Mouse (Mus musculus): ENCODE measurements around the gene Ppp1r2. TPM values are rescaled to one million over a fixed set of nuclear protein-coding genes. Genes with fewer than 3 reads are reported as not detected.

Ppp1r2 gene
- total and polyA plus RNA-seq, 2 experiments from 2014 or later, result 83.5 to 125 TPM

DNA sequence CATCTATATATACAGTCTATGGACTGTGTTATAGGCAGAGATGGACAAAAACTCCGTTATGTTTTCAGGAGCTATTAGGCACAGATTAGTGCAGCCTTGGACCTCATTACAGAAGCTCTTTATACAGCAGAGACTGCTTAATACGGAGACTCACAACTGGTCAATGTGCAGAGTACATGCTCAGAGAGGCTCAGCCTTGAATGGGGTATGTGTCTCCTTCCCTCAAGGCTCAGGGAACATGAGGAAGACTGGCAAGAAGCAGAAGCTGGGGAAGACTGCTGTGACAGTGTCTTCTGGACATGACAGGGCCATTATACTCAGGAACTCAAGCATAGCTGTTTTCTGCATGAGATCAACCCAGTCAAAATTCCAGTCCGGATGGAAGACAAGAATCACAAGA is 19.4 kb downstream of the Ppp1r2 start:
- Histone ChIP-seq H3K36me3 (replicated peaks; ENCODE audit: control insufficient read depth, insufficient read depth, low read length) (peaks cover 66% of the 10 kb centered on the region), H3K4me2 (ENCODE audit: low read depth, low read length) (no peak overlapping the region), H3K27ac (ENCODE audit: low read depth) (no peak overlapping the region), H3K27me3 (ENCODE audit: control insufficient read depth, insufficient read depth, low read length) (no peaks in the 10 kb centered on the region), H3K9me3 (replicated peaks; ENCODE audit: control insufficient read depth, low read length) (no peaks in the 10 kb centered on the region), H3K9ac (replicated peaks; ENCODE audit: low read depth, low read length) (no peak overlapping the region), H3K4me3 (ENCODE audit: low read depth, low read length) (no peak overlapping the region), H3K4me1 (ENCODE audit: control insufficient read depth, insufficient read depth) (no peaks in the 10 kb centered on the region)
- ATAC-seq (ENCODE audit: insufficient read depth, low read depth) (no peak), DNase-seq (ENCODE audit: low spot score) (no peak)
- no peak for TF ChIP-seq EP300 (IDR thresholded peaks at IDR 0.05; ENCODE audit: low read depth)
- no peak for TF ChIP-seq CTCF (IDR thresholded peaks at IDR 0.05; ENCODE audit: low read depth)
- WGBS, result 77% methylated on average over 3 of the region's 3 CpGs

DNA sequence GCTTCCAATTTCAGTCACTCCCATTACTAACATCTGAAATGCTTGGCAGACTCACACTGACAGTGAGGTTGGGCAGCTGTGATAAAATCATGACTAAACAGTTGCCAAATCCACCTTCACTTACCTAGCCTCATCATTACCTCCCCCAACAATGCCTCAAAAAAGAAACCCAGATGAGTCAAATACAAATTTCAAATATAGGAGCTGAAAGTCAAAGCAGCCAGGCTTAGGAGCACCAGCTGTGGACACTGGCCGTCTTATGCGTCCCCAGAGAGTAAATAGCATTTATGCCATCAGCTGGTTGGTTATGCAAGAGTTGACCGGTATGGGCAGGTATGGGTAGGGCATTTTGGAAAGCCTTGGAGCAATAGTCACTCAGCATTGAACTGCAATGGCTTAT is 25.7 kb downstream of the Ppp1r2 start:
- ATAC-seq (ENCODE audit: insufficient read depth, low read depth), result no peak

DNA sequence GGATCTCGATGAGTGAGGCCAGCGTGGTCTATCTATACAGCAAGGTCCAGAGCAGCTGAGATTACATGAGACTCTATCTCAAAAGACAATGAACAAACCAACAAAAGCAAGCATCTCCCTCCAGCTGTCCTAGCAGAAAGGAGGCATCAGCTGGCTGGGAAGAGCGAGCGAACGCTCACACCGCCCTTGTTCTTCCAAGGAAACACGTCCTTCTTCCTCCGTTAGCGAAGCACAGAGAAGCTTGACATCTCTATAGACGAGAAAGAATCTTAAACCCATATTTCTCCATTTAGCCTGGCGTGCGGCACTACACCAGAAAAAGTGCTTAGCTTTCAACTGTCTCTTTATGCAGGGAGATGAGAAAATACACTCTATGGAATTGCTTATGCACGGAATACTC is 26.4 kb downstream of the Ppp1r2 start:
- no peak for DNase-seq (ENCODE audit: low spot score)
- H3K27me3 ChIP-seq (ENCODE audit: control insufficient read depth, insufficient read depth, low read length), result no peaks in the 10 kb centered on the region
- TF ChIP-seq EP300 (IDR thresholded peaks at IDR 0.05; ENCODE audit: low read depth) (no peak), CTCF (IDR thresholded peaks at IDR 0.05; ENCODE audit: low read depth) (no peak)
- no peak overlapping the region for H3K27ac ChIP-seq (ENCODE audit: low read depth)
- H3K9ac ChIP-seq (replicated peaks; ENCODE audit: low read depth, low read length), result no peak overlapping the region
- no peaks in the 10 kb centered on the region for H3K4me1 ChIP-seq (ENCODE audit: control insufficient read depth, insufficient read depth)
- H3K36me3 ChIP-seq (replicated peaks; ENCODE audit: control insufficient read depth, insufficient read depth, low read length), result peaks cover 17% of the 10 kb centered on the region
- no peak overlapping the region for H3K4me3 ChIP-seq (ENCODE audit: low read depth, low read length)
- WGBS, result 87% methylated on average over 13 of the region's 13 CpGs
- ATAC-seq (ENCODE audit: insufficient read depth, low read depth), result no peak
- no peak overlapping the region for H3K4me2 ChIP-seq (ENCODE audit: low read depth, low read length)
- H3K9me3 ChIP-seq (replicated peaks; ENCODE audit: control insufficient read depth, low read length), result no peaks in the 10 kb centered on the region

More for the DNA sequence above, 25.7 kb downstream of the Ppp1r2 start:
- H3K27me3 ChIP-seq (ENCODE audit: control insufficient read depth, insufficient read depth, low read length), result no peaks in the 10 kb centered on the region
- H3K4me3 ChIP-seq (ENCODE audit: low read depth, low read length), result no peak overlapping the region
- DNase-seq (ENCODE audit: low spot score), result no peak
- no peak overlapping the region for H3K4me2 ChIP-seq (ENCODE audit: low read depth, low read length)
- no peaks in the 10 kb centered on the region for H3K9me3 ChIP-seq (replicated peaks; ENCODE audit: control insufficient read depth, low read length)
- TF ChIP-seq CTCF (IDR thresholded peaks at IDR 0.05; ENCODE audit: low read depth), result no peak
- no peak for TF ChIP-seq EP300 (IDR thresholded peaks at IDR 0.05; ENCODE audit: low read depth)
- no peaks in the 10 kb centered on the region for H3K4me1 ChIP-seq (ENCODE audit: control insufficient read depth, insufficient read depth)
- no peak overlapping the region for H3K9ac ChIP-seq (replicated peaks; ENCODE audit: low read depth, low read length)
- 89% methylated on average over 3 of the region's 3 CpGs for WGBS
- peaks cover 17% of the 10 kb centered on the region for H3K36me3 ChIP-seq (replicated peaks; ENCODE audit: control insufficient read depth, insufficient read depth, low read length)
- no peak overlapping the region for H3K27ac ChIP-seq (ENCODE audit: low read depth)

DNA sequence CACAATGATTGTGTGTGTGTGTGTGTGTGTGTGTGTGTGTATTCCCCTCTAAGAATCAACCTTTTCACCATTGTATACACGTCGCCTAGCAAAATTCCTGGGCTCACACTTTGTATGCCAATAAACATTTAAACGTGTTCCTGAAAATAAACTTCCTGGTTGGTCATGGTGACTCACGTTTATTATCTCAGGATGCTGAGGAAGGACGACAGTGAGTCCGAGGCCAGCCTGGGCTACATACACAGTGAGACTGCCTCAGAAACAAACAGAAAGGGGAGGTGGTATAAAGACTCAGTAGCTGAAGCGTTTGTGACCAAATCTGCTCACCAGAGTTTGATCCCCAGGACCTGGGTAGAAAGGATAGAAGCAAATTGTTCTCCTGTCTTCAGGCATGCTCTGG is 27.6 kb downstream of the Ppp1r2 start:
- H3K9ac ChIP-seq (replicated peaks; ENCODE audit: low read depth, low read length), result no peak overlapping the region
- H3K4me1 ChIP-seq (ENCODE audit: control insufficient read depth, insufficient read depth), result no peaks in the 10 kb centered on the region
- 61% methylated on average over 7 of the region's 7 CpGs for WGBS
- H3K27me3 ChIP-seq (ENCODE audit: control insufficient read depth, insufficient read depth, low read length), result no peaks in the 10 kb centered on the region
- no peak for ATAC-seq (ENCODE audit: insufficient read depth, low read depth)
- DNase-seq (ENCODE audit: low spot score), result no peak
- H3K27ac ChIP-seq (ENCODE audit: low read depth), result no peak overlapping the region
- TF ChIP-seq CTCF (IDR thresholded peaks at IDR 0.05; ENCODE audit: low read depth) (no peak), EP300 (IDR thresholded peaks at IDR 0.05; ENCODE audit: low read depth) (no peak)
- no peaks in the 10 kb centered on the region for H3K9me3 ChIP-seq (replicated peaks; ENCODE audit: control insufficient read depth, low read length)
- peaks cover 12% of the 10 kb centered on the region for H3K36me3 ChIP-seq (replicated peaks; ENCODE audit: control insufficient read depth, insufficient read depth, low read length)
- H3K4me2 ChIP-seq (ENCODE audit: low read depth, low read length), result no peak overlapping the region
- H3K4me3 ChIP-seq (ENCODE audit: low read depth, low read length), result no peak overlapping the region

DNA sequence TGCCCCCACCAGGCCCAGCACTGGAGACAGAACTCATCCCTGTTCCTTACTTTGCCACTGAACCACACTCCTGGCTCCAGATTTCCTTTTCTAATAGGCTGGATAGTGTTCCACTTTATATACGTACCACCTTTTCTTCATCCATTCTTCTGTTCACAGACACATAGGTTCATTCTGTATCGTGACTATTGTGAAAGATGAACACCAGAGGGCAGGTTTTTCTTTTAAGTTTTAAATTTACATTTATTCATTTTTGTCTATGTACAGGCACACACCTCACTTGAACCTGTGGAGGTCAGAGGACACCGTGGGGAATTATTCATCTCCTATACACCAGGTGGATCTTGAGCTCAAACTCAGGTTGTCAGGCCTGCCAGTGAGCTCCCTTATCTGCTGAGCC is 31.0 kb downstream of the Ppp1r2 start:
- DNase-seq (ENCODE audit: low spot score) (no peak), ATAC-seq (ENCODE audit: insufficient read depth, low read depth) (no peak)
- Histone ChIP-seq H3K36me3 (replicated peaks; ENCODE audit: control insufficient read depth, insufficient read depth, low read length) (no peaks in the 10 kb centered on the region), H3K9me3 (replicated peaks; ENCODE audit: control insufficient read depth, low read length) (no peaks in the 10 kb centered on the region), H3K27ac (ENCODE audit: low read depth) (no peak overlapping the region), H3K4me3 (ENCODE audit: low read depth, low read length) (no peak overlapping the region), H3K4me2 (ENCODE audit: low read depth, low read length) (no peak overlapping the region), H3K9ac (replicated peaks; ENCODE audit: low read depth, low read length) (no peak overlapping the region), H3K4me1 (ENCODE audit: control insufficient read depth, insufficient read depth) (no peaks in the 10 kb centered on the region), H3K27me3 (ENCODE audit: control insufficient read depth, insufficient read depth, low read length) (no peaks in the 10 kb centered on the region)
- WGBS, result 74% methylated on average over 3 of the region's 3 CpGs
- TF ChIP-seq CTCF (IDR thresholded peaks at IDR 0.05; ENCODE audit: low read depth) (0 out of 2 replicates have a peak, but pooled peaks have one; percentile 6), EP300 (IDR thresholded peaks at IDR 0.05; ENCODE audit: low read depth) (no peak)

DNA sequence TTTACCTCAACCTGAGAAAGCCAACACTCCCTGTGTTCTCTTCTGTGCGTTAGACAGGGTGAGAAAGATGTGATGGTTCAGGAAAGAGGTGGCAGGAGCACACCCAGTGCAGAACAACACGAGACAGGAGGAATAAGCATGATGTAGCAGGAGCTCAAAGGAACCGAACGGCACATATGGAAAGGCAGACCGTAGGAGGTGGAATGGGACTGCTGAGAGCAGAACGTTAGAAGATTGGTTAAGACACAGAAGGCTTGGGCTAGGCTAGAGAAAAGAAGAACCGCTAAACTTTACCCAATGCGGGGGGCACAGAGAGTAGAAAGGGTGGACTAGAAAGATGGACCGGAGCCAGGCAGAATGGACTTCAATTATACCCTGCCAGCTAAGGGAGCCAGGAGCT is 33.6 kb downstream of the Ppp1r2 start:
- WGBS, result 86% methylated on average over 9 of the region's 9 CpGs
- ATAC-seq (ENCODE audit: insufficient read depth, low read depth), result no peak
- DNase-seq (ENCODE audit: low spot score), result no peak

More for the DNA sequence above, 33.6 kb downstream of the Ppp1r2 start:
- TF ChIP-seq CTCF (IDR thresholded peaks at IDR 0.05; ENCODE audit: low read depth) (no peak), EP300 (IDR thresholded peaks at IDR 0.05; ENCODE audit: low read depth) (no peak)
- Histone ChIP-seq H3K36me3 (replicated peaks; ENCODE audit: control insufficient read depth, insufficient read depth, low read length) (no peaks in the 10 kb centered on the region), H3K9me3 (replicated peaks; ENCODE audit: control insufficient read depth, low read length) (no peaks in the 10 kb centered on the region), H3K9ac (replicated peaks; ENCODE audit: low read depth, low read length) (no peak overlapping the region), H3K4me2 (ENCODE audit: low read depth, low read length) (no peak overlapping the region), H3K27ac (ENCODE audit: low read depth) (no peak overlapping the region), H3K4me3 (ENCODE audit: low read depth, low read length) (no peak overlapping the region), H3K4me1 (ENCODE audit: control insufficient read depth, insufficient read depth) (no peaks in the 10 kb centered on the region), H3K27me3 (ENCODE audit: control insufficient read depth, insufficient read depth, low read length) (no peaks in the 10 kb centered on the region)
